Mouse (Mus musculus) intestine, postnatal 0 days (tissue): Measurements from ENCODE around the gene Gm5592. TPM values are rescaled to one million over a fixed set of nuclear protein-coding genes. Genes with fewer than 3 reads are reported as not detected.
"Not testable (repeated sequence)": the region's sequence is repeated elsewhere in the genome, so short reads cannot be mapped to it uniquely, and the experiment has no call there.

Experiments used
- ATAC-seq: fragments of 200-750 bp; cut with Nextera tagmentation; 2 replicates; pipeline ENCODE4 v1.8.0; 2017; ENCODE audit warnings: mild to moderate bottlenecking, moderate TSS enrichment, moderate library complexity
- H3K27ac ChIP-seq: fragments of 300-500 bp; sonication (generic); 2 replicates; pipeline ENCODE4 v1.5.1; 2014; ENCODE audit warnings: mild to moderate bottlenecking, low read depth, low read length, moderate library complexity
- H3K27me3 ChIP-seq: fragments of 300-500 bp; sonication (generic); replicated peaks from 2 replicates; pipeline ENCODE4 v1.6.1; 2014; ENCODE audit warnings: low read length, mixed read lengths; ENCODE audit not compliant: control insufficient read depth, insufficient read depth
- H3K36me3 ChIP-seq: fragments of 300-500 bp; sonication (generic); 2 replicates; pipeline ENCODE4 v1.6.1; 2014; ENCODE audit warnings: mild to moderate bottlenecking, moderate library complexity; ENCODE audit not compliant: control insufficient read depth, insufficient read depth
- H3K4me1 ChIP-seq: fragments of 300-500 bp; sonication (generic); replicated peaks from 2 replicates; pipeline ENCODE4 v1.6.1; 2014; ENCODE audit warnings: antibody characterized with exemption, low read length, mixed read lengths; ENCODE audit not compliant: control insufficient read depth, insufficient read depth
- H3K4me2 ChIP-seq: fragments of 300-500 bp; sonication (generic); replicated peaks from 2 replicates; pipeline ENCODE4 v1.6.1; 2014; ENCODE audit warnings: low read depth, mild to moderate bottlenecking, moderate library complexity
- H3K4me3 ChIP-seq: fragments of 300-500 bp; sonication (generic); 2 replicates; pipeline ENCODE4 v1.5.1; 2014; ENCODE audit warnings: low read depth, low read length
- H3K9ac ChIP-seq: fragments of 300-500 bp; sonication (generic); 2 replicates; pipeline ENCODE4 v1.6.1; 2014; ENCODE audit warnings: mild to moderate bottlenecking, low read depth, low read length
- H3K9me3 ChIP-seq: fragments of 300-500 bp; sonication (generic); 2 replicates; pipeline ENCODE4 v1.6.1; 2016; ENCODE audit warnings: mixed run types; ENCODE audit not compliant: control insufficient read depth
- CTCF ChIP-seq: sonication (generic); IDR thresholded peaks from 2 replicates; pipeline ENCODE4 v1.5.1; 2016; ENCODE audit warnings: low read depth, mild to moderate bottlenecking, control low read depth, antibody characterized with exemption, moderate library complexity
- WGBS: fragments of 180-500 bp; shearing (Covaris S2); extraction: QIAGEN DNeasy Blood & Tissue Kit; methylation state at CpG from one replicate; pipeline ENCODE4 v1.1.7; 2014; 5-methylcytosine and 5-hydroxymethylcytosine counted together
- polyA plus RNA-seq: library from polyadenylated mRNA; unstranded; fragments of >200 nt; fragmentation: Nextera tagmentation; extraction: Ambion mirVana; gene quantifications from 2 replicates; pipeline ENCODE4 v1.2.1, GENCODE M21; 2015

Gm5592 gene
- not detected in 2 replicates for polyA plus RNA-seq

DNA sequence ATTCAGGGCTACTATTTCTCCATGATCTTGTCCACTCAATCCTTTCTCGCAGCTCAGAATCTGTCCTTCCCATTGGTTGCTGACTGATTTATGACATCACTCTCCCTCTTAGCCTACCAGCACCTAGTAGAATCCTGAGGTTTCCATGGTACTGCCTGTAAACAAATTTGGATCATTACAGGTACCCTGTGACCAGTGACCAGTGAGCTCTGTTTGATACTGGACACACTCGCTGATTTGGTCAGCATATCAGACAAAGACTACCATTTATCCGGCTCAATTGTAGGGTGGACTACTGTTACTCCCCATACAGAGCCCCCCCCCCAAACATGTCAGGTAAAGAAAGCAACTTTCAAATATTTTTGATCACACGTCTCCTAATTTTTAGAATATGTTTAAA is at the start of gene Gm5592:
Gene Gm5592, plus strand, starts transcription at position 301 of the 400 bp plus-strand sequence.
- not testable (repeated sequence) for H3K27ac ChIP-seq, H3K4me3 ChIP-seq, H3K4me1 ChIP-seq, H3K27me3 ChIP-seq, ATAC-seq, H3K9me3 ChIP-seq, H3K4me2 ChIP-seq, H3K9ac ChIP-seq, H3K36me3 ChIP-seq
- 90% methylated on average over 4 of the region's 4 CpGs for WGBS

DNA sequence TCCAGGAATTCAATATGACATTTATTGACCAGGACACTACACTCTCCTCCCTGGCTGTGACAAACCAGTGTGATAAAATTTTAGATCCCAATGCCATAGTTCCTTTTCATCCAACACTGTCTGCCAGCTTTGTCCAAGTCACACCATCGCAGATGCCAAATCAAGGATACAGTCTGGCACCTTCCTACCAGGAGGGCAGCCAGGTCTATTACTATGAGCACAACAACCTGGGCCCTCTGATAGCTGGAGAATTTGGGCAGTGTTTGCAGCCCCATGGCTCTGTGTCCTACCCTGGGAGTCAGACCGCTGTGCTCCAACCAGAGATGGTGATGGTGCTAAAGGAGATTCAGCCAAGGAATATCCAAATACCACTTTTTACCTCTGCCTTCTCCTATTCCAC is 2.2 kb downstream of the Gm5592 start:
- H3K36me3 ChIP-seq, H3K27me3 ChIP-seq, H3K4me2 ChIP-seq, ATAC-seq, H3K9ac ChIP-seq, H3K4me1 ChIP-seq, H3K9me3 ChIP-seq, H3K27ac ChIP-seq, H3K4me3 ChIP-seq: not testable (repeated sequence)
- WGBS, result 94% methylated on average over 2 of the region's 2 CpGs

DNA sequence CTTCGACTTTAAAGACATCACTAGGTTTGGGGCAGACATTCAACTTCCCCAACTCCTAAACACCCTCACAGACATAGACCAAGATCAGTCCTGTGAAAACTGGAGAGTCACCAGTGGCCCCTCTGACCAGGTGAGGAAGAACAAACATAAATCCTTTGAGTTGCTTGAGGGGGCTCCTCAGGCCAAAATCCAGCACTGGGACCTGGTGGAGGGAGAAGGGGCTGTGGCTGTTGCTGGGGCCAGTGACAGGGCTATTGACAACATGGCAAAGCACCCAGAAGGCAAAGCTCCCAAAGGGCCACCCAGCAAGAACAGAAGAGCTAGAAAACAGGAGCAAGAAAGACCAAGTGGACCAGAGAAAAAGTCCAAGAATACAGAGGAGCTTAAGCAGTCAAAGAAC is 4.2 kb downstream of the Gm5592 start:
- ATAC-seq, H3K27ac ChIP-seq: not testable (repeated sequence)

DNA sequence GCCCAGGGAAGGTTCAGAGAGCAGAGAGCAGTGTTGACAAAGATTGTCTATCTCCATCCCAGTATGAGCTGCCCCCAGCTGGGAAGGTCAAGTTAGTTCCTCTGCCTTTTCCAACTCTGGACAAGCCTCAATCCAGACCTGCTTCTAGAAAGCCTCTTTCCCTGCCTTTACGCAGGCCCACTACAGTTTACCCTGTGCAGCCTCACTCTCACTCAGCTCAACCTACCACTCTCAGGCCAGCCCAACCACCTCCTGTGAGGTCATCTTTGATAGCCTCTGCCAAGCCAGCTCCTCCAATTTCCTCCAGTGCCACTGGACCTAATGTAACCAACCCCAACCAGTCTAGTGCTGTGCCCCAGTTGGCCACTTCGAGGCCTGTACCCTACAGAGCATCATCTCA is 4.9 kb downstream of the Gm5592 start:
- H3K27me3 ChIP-seq, H3K9me3 ChIP-seq, H3K4me3 ChIP-seq, ATAC-seq, H3K36me3 ChIP-seq, H3K4me1 ChIP-seq, H3K4me2 ChIP-seq, H3K9ac ChIP-seq, H3K27ac ChIP-seq: not testable (repeated sequence)
- 75% methylated on average over 2 of the region's 2 CpGs for WGBS

More for the DNA sequence above, 4.2 kb downstream of the Gm5592 start:
- not testable (repeated sequence) for H3K9ac ChIP-seq, H3K4me3 ChIP-seq, H3K9me3 ChIP-seq, H3K4me1 ChIP-seq, H3K36me3 ChIP-seq, H3K27me3 ChIP-seq, H3K4me2 ChIP-seq
- no CpG with 5 or more reads among the region's 1 CpGs for WGBS

DNA sequence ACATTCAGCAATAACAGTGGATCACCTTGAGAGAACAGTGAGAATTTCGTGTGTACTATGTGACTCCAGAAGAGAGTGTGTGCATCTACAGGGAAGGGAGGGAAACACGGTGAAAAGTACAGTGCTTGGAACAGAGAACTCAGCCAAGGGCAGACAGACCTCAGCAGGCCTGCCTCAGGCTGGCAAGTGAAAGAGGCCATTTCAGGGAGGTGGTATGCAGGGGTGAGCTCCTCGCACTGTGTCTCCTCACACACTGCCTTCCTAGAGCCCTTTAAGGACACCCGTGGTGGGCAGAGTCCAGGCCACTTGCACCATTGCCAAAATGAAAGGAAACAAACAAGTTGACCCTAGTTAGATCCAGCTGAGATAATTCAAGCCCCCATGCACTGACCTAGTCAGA is 40.0 kb downstream of the Gm5592 start:
- no peak overlapping the region for H3K9ac ChIP-seq
- ATAC-seq, result no peak
- H3K4me3 ChIP-seq, result no peak overlapping the region
- no peak overlapping the region for H3K27ac ChIP-seq
- no peaks in the 10 kb centered on the region for H3K36me3 ChIP-seq
- H3K4me1 ChIP-seq, result no peaks in the 10 kb centered on the region
- H3K27me3 ChIP-seq, result no peaks in the 10 kb centered on the region
- no peak overlapping the region for H3K4me2 ChIP-seq
- 61% methylated on average over 4 of the region's 4 CpGs for WGBS
- H3K9me3 ChIP-seq, result no peaks in the 10 kb centered on the region
- TF ChIP-seq CTCF, result no peak

Other genes starting within 250 kb of the Gm5592 start
- gene 4930433I11Rik, start 166.3 kb upstream of the Gm5592 start, polyA plus RNA-seq, result not detected in 2 replicates
- gene Gm4884, start 121.1 kb upstream of the Gm5592 start, polyA plus RNA-seq, result not detected in 2 replicates
- gene AI987944, start 239.5 kb downstream of the Gm5592 start, polyA plus RNA-seq, result 10.0 and 10.1 TPM in 2 replicates